9 mouse cellular contexts compared by ENCODE assay signal in genomic region chr7:25246759-25247137, GRCm38 (mm10). TPM values are rescaled to one million over a fixed set of nuclear protein-coding genes. Genes with fewer than 3 reads are reported as not detected.
A peak's percentile ranks its signal among the peaks of the same experiment; 100 is the strongest.
DNase-seq lines count a peak whose midpoint lies in the region; ATAC-seq and TF ChIP-seq lines count a peak whose summit lies in the region.
"Had no signal": no experiment of that assay in that cellular context is flagged by ENCODE, and none has a peak within 500 bp of the region (broad histone marks: within the 10 kb centered on the region; RNA-seq: fewer than 3 reads in every experiment).

No protein-coding gene starts in this region.

- peak overlapping the region; percentile 64 for H3K9ac ChIP-seq in heart, adult 2 months (ENCODE audit: low read depth, low read length)
- peak overlapping the region; percentile 16 for H3K9ac ChIP-seq in ES-Bruce4 (ENCODE audit: low read depth, poor library complexity, severe bottlenecking)
- peak overlapping the region; percentile 69 for H3K9ac ChIP-seq in forebrain, postnatal 0 days
- no peak overlapping the region for H3K9ac ChIP-seq in liver, postnatal 0 days (replicated peaks)

- WGBS in heart, adult 2 months: 9% methylated on average over 4 of the region's 4 CpGs
- WGBS in forebrain, postnatal 0 days: 25% methylated on average over 4 of the region's 4 CpGs
- WGBS in liver, postnatal 0 days (ENCODE audit: insufficient replicate concordance): 35% methylated on average over 4 of the region's 4 CpGs

- H3K4me2 ChIP-seq in forebrain, postnatal 0 days (ENCODE audit: low read depth): peak overlapping the region; percentile 85
- H3K4me2 ChIP-seq in liver, postnatal 0 days (ENCODE audit: low read depth, low read length): peak overlapping the region; percentile 88

- no peak for ATAC-seq in forebrain, postnatal 0 days
- ATAC-seq in liver, postnatal 0 days: no peak
- ATAC-seq in CD4-positive, CD25-positive, alpha-beta regulatory T cell, adult 4 months: no peak

- intact Hi-C loops in heart, adult 2 months (cut with DNase I): loop anchor here (5.0 kb wide), 2 partner anchors 131 to 151 kb away; partner anchors contain the start of gene Lipe
- intact Hi-C loops in heart, postnatal 14 days (cut with DNase I): loop anchor here (1.0 kb wide), 1 partner anchor 7 kb away; no protein-coding TSS in a partner anchor

- H3K79me2 ChIP-seq in heart, adult 2 months (replicated peaks; ENCODE audit: control insufficient read depth, insufficient read depth, low read length): peaks cover 7% of the 10 kb centered on the region; the same call in 1 of the 2 replicates

- no peak for TF ChIP-seq CTCF in heart, adult 2 months (IDR thresholded peaks at IDR 0.05)
- no peak for TF ChIP-seq CTCF in ES-Bruce4 (IDR thresholded peaks at IDR 0.05; ENCODE audit: low read depth, low read length)
- TF ChIP-seq CTCF in forebrain, postnatal 0 days (IDR thresholded peaks at IDR 0.05; ENCODE audit: low read depth): no peak
- no peak for TF ChIP-seq CTCF in liver, postnatal 0 days (IDR thresholded peaks at IDR 0.05; ENCODE audit: low read depth)

- H3K4me3 ChIP-seq in heart, adult 2 months: peak overlapping the region; percentile 13; the same call in 1 of the 2 replicates
- no peak overlapping the region for H3K4me3 ChIP-seq in ES-Bruce4 (ENCODE audit: low read depth, low read length)
- H3K4me3 ChIP-seq in forebrain, postnatal 0 days (ENCODE audit: low read depth, low read length): peak overlapping the region; percentile 87
- H3K4me3 ChIP-seq in liver, postnatal 0 days (ENCODE audit: low read depth, low read length): no peak overlapping the region

- H3K27ac ChIP-seq in heart, adult 2 months: peak overlapping the region; percentile 98
- H3K27ac ChIP-seq in ES-Bruce4 (ENCODE audit: insufficient read depth, low read length): no peak overlapping the region
- H3K27ac ChIP-seq in forebrain, postnatal 0 days (ENCODE audit: low read depth, low read length): peak overlapping the region; percentile 96
- 0 out of 2 replicates have a peak overlapping the region, but pooled peaks have one; percentile 18 for H3K27ac ChIP-seq in liver, postnatal 0 days (ENCODE audit: low read depth)

- H3K36me3 ChIP-seq in heart, adult 2 months (ENCODE audit: control insufficient read depth, insufficient read depth, low read length): no peaks in the 10 kb centered on the region; the same call in 1 of the 2 replicates
- peaks cover 31% of the 10 kb centered on the region for H3K36me3 ChIP-seq in ES-Bruce4 (ENCODE audit: control insufficient read depth, insufficient read depth, low read length, poor library complexity, severe bottlenecking)
- peaks cover 11% of the 10 kb centered on the region; the same call in 1 of the 2 replicates for H3K36me3 ChIP-seq in forebrain, postnatal 0 days (ENCODE audit: insufficient read depth)
- H3K36me3 ChIP-seq in liver, postnatal 0 days (replicated peaks; ENCODE audit: insufficient read depth, low read length): peaks cover 20% of the 10 kb centered on the region; the same call in 1 of the 2 replicates

- TF ChIP-seq POLR2A in heart, adult 2 months (IDR thresholded peaks at IDR 0.05; ENCODE audit: insufficient read depth, low read depth, low read length): no peak
- no peak for TF ChIP-seq POLR2A in ES-Bruce4 (IDR thresholded peaks at IDR 0.05; ENCODE audit: insufficient read depth, low read length)

- no peak for TF ChIP-seq EP300 in heart, adult 2 months (IDR thresholded peaks at IDR 0.05; ENCODE audit: insufficient read depth, low read depth, low read length)
- TF ChIP-seq EP300 in ES-Bruce4 (IDR thresholded peaks at IDR 0.05; ENCODE audit: insufficient read depth, low read depth, low read length): no peak
- no peak for TF ChIP-seq EP300 in liver, postnatal 0 days (IDR thresholded peaks at IDR 0.05; ENCODE audit: low read depth)

- no peak for DNase-seq in heart, adult 2 months
- no peak for DNase-seq in heart, postnatal 14 days
- DNase-seq in forebrain, postnatal 0 days: peak; percentile 48
- peak; percentile 15 for DNase-seq in liver, postnatal 0 days
- no peak for DNase-seq in ovary, postnatal 10 days (ENCODE audit: low spot score)
- no peak for DNase-seq in embryo, embryonic 10.5 days (ENCODE audit: low spot score)

- peaks cover 14% of the 10 kb centered on the region for H3K4me1 ChIP-seq in heart, adult 2 months (ENCODE audit: control insufficient read depth, insufficient read depth, low read length)
- H3K4me1 ChIP-seq in ES-Bruce4 (ENCODE audit: control insufficient read depth, insufficient read depth, low read length): peaks cover 2% of the 10 kb centered on the region
- peaks cover 31% of the 10 kb centered on the region for H3K4me1 ChIP-seq in forebrain, postnatal 0 days (ENCODE audit: insufficient read depth)
- H3K4me1 ChIP-seq in liver, postnatal 0 days (ENCODE audit: insufficient read depth): peaks cover 39% of the 10 kb centered on the region

- no peaks in the 10 kb centered on the region for H3K9me3 ChIP-seq in ES-Bruce4 (replicated peaks; ENCODE audit: control insufficient read depth, insufficient read depth, low read length, poor library complexity, severe bottlenecking)
- no peaks in the 10 kb centered on the region for H3K9me3 ChIP-seq in forebrain, postnatal 0 days (ENCODE audit: low read length)
- no peaks in the 10 kb centered on the region for H3K9me3 ChIP-seq in liver, postnatal 0 days (ENCODE audit: low read length)

- no peaks in the 10 kb centered on the region for H3K27me3 ChIP-seq in heart, adult 2 months (ENCODE audit: control insufficient read depth, insufficient read depth, low read length)
- H3K27me3 ChIP-seq in ES-Bruce4 (ENCODE audit: control insufficient read depth, insufficient read depth, low read length, poor library complexity, severe bottlenecking): no peaks in the 10 kb centered on the region
- no peaks in the 10 kb centered on the region for H3K27me3 ChIP-seq in forebrain, postnatal 0 days (ENCODE audit: insufficient read depth, low read length)
- no peaks in the 10 kb centered on the region for H3K27me3 ChIP-seq in liver, postnatal 0 days (ENCODE audit: insufficient read depth, low read length)
- H3K27me3 ChIP-seq: CH12.LX had no signal

RNA-seq across cellular contexts. Expression of gene Erf, which starts 3.8 kb away (rescaled TPM):
- 10 to 100 TPM; 16.5 to 21.2 TPM for total RNA-seq in heart, adult 2 months (2021)
- 11.9 and 17.1 TPM in 2 replicates for polyA plus RNA-seq in heart, adult 2 months (2012; rRNA removed)
- 10 to 100 TPM; 32.8 to 33.2 TPM for total RNA-seq in heart, postnatal 14 days (2021)
- 61.8 and 63.8 TPM in 2 replicates for polyA plus RNA-seq in ES-Bruce4 (2011; ENCODE audit: insufficient read depth, insufficient read length, low read depth, missing spikeins)
- total RNA-seq in forebrain, postnatal 0 days (2014; rRNA removed): 11.8 and 16.5 TPM in 2 replicates
- polyA plus RNA-seq in forebrain, postnatal 0 days (2015; fragmentation: Nextera tagmentation; extraction: Ambion mirVana): 3.7 and 4.5 TPM in 2 replicates
- polyA plus RNA-seq in liver, postnatal 0 days (2015; fragmentation: Nextera tagmentation; extraction: Ambion mirVana): 4.6 and 5.2 TPM in 2 replicates
- under 1 TPM; 0.22 to 0.42 TPM for polyA plus RNA-seq in CD4-positive, CD25-positive, alpha-beta regulatory T cell, adult 4 months (2017; shearing (Covaris generic))

RNA-seq across cellular contexts. Expression of gene Gsk3a, which starts 9.1 kb away (rescaled TPM):
- total RNA-seq in heart, adult 2 months (2021): 10 to 100 TPM; 61.7 to 69.4 TPM
- polyA plus RNA-seq in heart, adult 2 months (2012; rRNA removed): 105 and 123 TPM in 2 replicates
- total RNA-seq in heart, postnatal 14 days (2021): 10 to 100 TPM; 58.6 to 66.6 TPM
- polyA plus RNA-seq in ES-Bruce4 (2011; ENCODE audit: insufficient read depth, insufficient read length, low read depth, missing spikeins): 77.3 and 84.3 TPM in 2 replicates
- 150 and 154 TPM in 2 replicates for total RNA-seq in forebrain, postnatal 0 days (2014; rRNA removed)
- 21.0 and 21.5 TPM in 2 replicates for polyA plus RNA-seq in forebrain, postnatal 0 days (2015; fragmentation: Nextera tagmentation; extraction: Ambion mirVana)
- 4.3 and 5.1 TPM in 2 replicates for polyA plus RNA-seq in liver, postnatal 0 days (2015; fragmentation: Nextera tagmentation; extraction: Ambion mirVana)
- 10 to 100 TPM in 1 of 2 experiments, 1 to 10 TPM in 1; 8.9 to 11.3 TPM for polyA plus RNA-seq in CD4-positive, CD25-positive, alpha-beta regulatory T cell, adult 4 months (2017; shearing (Covaris generic))

RNA-seq across cellular contexts. Expression of gene Cic, which starts 20.8 kb away (rescaled TPM):
- 10 to 100 TPM; 62.8 to 62.9 TPM for total RNA-seq in heart, adult 2 months (2021)
- polyA plus RNA-seq in heart, adult 2 months (2012; rRNA removed): 37.7 and 41.6 TPM in 2 replicates
- 10 to 100 TPM; 71.2 to 78.7 TPM for total RNA-seq in heart, postnatal 14 days (2021)
- 128 and 141 TPM in 2 replicates for polyA plus RNA-seq in ES-Bruce4 (2011; ENCODE audit: insufficient read depth, insufficient read length, low read depth, missing spikeins)
- total RNA-seq in forebrain, postnatal 0 days (2014; rRNA removed): 119 and 121 TPM in 2 replicates
- 25.4 and 31.3 TPM in 2 replicates for polyA plus RNA-seq in forebrain, postnatal 0 days (2015; fragmentation: Nextera tagmentation; extraction: Ambion mirVana)
- polyA plus RNA-seq in liver, postnatal 0 days (2015; fragmentation: Nextera tagmentation; extraction: Ambion mirVana): 8.9 and 9.7 TPM in 2 replicates
- polyA plus RNA-seq in CD4-positive, CD25-positive, alpha-beta regulatory T cell, adult 4 months (2017; shearing (Covaris generic)): 10 to 100 TPM; 24.1 to 27.2 TPM

RNA-seq across cellular contexts. Expression of gene Zfp526, which starts 25.5 kb away (rescaled TPM):
- 1 to 10 TPM; 7.4 to 9.6 TPM for total RNA-seq in heart, adult 2 months (2021)
- polyA plus RNA-seq in heart, adult 2 months (2012; rRNA removed): 6.9 and 8.1 TPM in 2 replicates
- 1 to 10 TPM; 8.0 to 9.1 TPM for total RNA-seq in heart, postnatal 14 days (2021)
- polyA plus RNA-seq in ES-Bruce4 (2011; ENCODE audit: insufficient read depth, insufficient read length, low read depth, missing spikeins): 6.5 and 7.2 TPM in 2 replicates
- 5.0 and 8.3 TPM in 2 replicates for total RNA-seq in forebrain, postnatal 0 days (2014; rRNA removed)
- 0.59 and 0.98 TPM in 2 replicates for polyA plus RNA-seq in forebrain, postnatal 0 days (2015; fragmentation: Nextera tagmentation; extraction: Ambion mirVana)
- polyA plus RNA-seq in liver, postnatal 0 days (2015; fragmentation: Nextera tagmentation; extraction: Ambion mirVana): 1.0 and 1.2 TPM in 2 replicates
- 1 to 10 TPM; 2.8 to 3.0 TPM for polyA plus RNA-seq in CD4-positive, CD25-positive, alpha-beta regulatory T cell, adult 4 months (2017; shearing (Covaris generic))

RNA-seq across cellular contexts. Expression of gene Dedd2, which starts 26.3 kb away (rescaled TPM):
- 10 to 100 TPM; 14.3 to 18.4 TPM for total RNA-seq in heart, adult 2 months (2021)
- polyA plus RNA-seq in heart, adult 2 months (2012; rRNA removed): 18.7 and 21.7 TPM in 2 replicates
- total RNA-seq in heart, postnatal 14 days (2021): 10 to 100 TPM; 17.9 to 19.2 TPM
- polyA plus RNA-seq in ES-Bruce4 (2011; ENCODE audit: insufficient read depth, insufficient read length, low read depth, missing spikeins): 9.6 and 10.2 TPM in 2 replicates
- total RNA-seq in forebrain, postnatal 0 days (2014; rRNA removed): 23.4 and 25.3 TPM in 2 replicates
- polyA plus RNA-seq in forebrain, postnatal 0 days (2015; fragmentation: Nextera tagmentation; extraction: Ambion mirVana): 14.9 and 17.3 TPM in 2 replicates
- polyA plus RNA-seq in liver, postnatal 0 days (2015; fragmentation: Nextera tagmentation; extraction: Ambion mirVana): 19.2 and 21.1 TPM in 2 replicates
- 10 to 100 TPM; 23.6 to 29.8 TPM for polyA plus RNA-seq in CD4-positive, CD25-positive, alpha-beta regulatory T cell, adult 4 months (2017; shearing (Covaris generic))

Comparison
In these comparisons a context has a peak if more than half of its experiments do, and no peak if none do; other contexts are left out.
1. DNase-seq: peak in forebrain, postnatal 0 days (single experiment) and liver, postnatal 0 days (single experiment); none in heart, adult 2 months (0 of 2), heart, postnatal 14 days (0 of 2), ovary, postnatal 10 days (single experiment) and embryo, embryonic 10.5 days (single experiment).
2. H3K4me3 ChIP-seq: peak in heart, adult 2 months (single experiment) and forebrain, postnatal 0 days (single experiment); none in ES-Bruce4 (single experiment) and liver, postnatal 0 days (single experiment).